Mouse (Mus musculus) kidney, adult 9 months (tissue): ENCODE data around the gene Opn1sw.

ENCODE experiments used
- DNase-seq: peaks from one replicate; pipeline ENCODE4 v3.0.0; 2022

Opn1sw gene

GRCm38 (mm10) chr6:29326961-29327360, 61.3 kb downstream of the Opn1sw start:
- DNase-seq = no peak
